Mouse (Mus musculus) liver, embryonic 14.5 days (tissue): ENCODE measurements at regions not wholly inside any gene's neighbourhood (a gene's known extent, or its start where the extent isn't known, plus 50 kb on each side); places are given as distances from the start of the nearest gene placed in this dataset.

Experiments used
- CTCF ChIP-seq: IDR thresholded peaks from 2 replicates; pipeline ENCODE4 v1.5.1; 2016; ENCODE audit warnings: antibody characterized with exemption, low read depth, control low read depth
- EP300 ChIP-seq: IDR thresholded peaks from 2 replicates; pipeline ENCODE4 v1.6.1; 2016; ENCODE audit warnings: antibody characterized with exemption, low read depth

DNA sequence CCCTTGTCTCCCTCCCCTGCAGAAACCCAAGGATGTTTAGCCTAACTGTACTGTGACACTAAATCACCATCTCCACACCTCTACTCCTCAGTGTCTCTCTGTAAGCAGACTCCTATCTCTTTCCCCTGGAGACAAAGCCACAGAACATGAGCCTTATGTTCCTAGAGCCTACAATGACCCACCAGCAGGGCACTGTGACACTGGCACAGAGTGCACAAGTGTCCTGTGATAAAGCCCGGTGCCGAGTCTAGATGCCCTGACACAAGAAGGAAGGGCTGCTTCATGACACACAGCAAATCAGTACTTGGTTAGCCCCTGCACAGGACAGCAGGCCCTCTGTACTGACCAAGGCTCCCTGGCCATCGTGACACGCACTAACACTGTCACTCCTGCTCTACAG, 71.2 kb upstream of the Zmiz1 start:
- no peak for TF ChIP-seq CTCF
- no peak for TF ChIP-seq EP300
